Mouse (Mus musculus): ENCODE data around the gene Pigu. TPM values are rescaled to one million over a fixed set of nuclear protein-coding genes. Genes with fewer than 3 reads are reported as not detected.

The Pigu gene
- polyA plus RNA-seq, 1 experiment from 2014 or later: 60.7 TPM

DNA sequence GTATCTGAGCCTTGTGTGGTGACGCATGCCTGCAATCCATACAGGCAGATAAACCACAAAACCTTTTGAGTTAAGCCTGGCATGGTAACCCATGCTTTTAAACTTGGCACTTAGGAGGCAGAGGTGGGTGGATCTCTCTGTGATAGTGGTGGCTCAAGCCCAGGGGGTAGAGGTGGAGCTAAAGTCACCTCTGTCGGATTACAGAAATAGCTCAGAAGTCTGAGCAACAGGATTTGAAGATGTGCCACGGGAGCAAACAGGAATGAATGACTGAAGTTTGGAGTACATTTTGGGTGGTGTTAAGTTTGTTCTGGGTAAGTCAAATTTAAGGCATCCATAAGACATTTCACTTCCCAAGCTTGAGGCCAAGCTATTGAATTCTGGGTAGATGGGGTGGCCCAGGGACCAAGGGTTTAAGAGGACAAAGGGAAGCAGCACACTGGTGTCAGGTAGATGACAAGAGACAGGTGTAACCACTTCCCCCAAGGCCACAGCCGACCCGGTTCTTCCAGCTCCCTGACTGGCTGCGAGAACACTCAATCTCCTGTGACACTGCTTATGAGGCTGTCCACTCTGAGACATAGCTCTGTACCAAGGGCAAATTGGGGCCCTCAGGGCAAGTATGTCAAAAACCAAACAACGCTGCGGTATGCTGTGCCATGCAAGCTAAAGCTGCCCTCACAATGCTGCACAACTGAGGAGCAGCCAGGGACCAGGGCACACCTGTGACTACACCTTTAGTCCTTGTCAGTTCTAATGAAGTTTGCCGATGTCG, 84.6 kb downstream of the Pigu start:
- no peak for ATAC-seq (ENCODE audit: low FRiP score)
- Histone ChIP-seq H3K4me1 (replicated peaks; ENCODE audit: control insufficient read depth, insufficient read depth, low read length) (peaks cover 7% of the 10 kb centered on the region), H3K9ac (no peak overlapping the region), H3K9me3 (ENCODE audit: control insufficient read depth, low read length) (no peaks in the 10 kb centered on the region), H3K36me3 (replicated peaks; ENCODE audit: control insufficient read depth, insufficient read depth) (0 out of 2 replicates have a peak, but pooled peaks cover under 1% of the 10 kb centered on the region), H3K27ac (no peak overlapping the region), H3K4me3 (replicated peaks; ENCODE audit: low read length) (no peak overlapping the region), H3K4me2 (replicated peaks) (no peak overlapping the region), H3K27me3 (ENCODE audit: control insufficient read depth, insufficient read depth, low read length) (no peaks in the 10 kb centered on the region)
- no peak for DNase-seq (ENCODE audit: low spot score)
- 79% methylated on average over 10 of the region's 10 CpGs for WGBS

DNA sequence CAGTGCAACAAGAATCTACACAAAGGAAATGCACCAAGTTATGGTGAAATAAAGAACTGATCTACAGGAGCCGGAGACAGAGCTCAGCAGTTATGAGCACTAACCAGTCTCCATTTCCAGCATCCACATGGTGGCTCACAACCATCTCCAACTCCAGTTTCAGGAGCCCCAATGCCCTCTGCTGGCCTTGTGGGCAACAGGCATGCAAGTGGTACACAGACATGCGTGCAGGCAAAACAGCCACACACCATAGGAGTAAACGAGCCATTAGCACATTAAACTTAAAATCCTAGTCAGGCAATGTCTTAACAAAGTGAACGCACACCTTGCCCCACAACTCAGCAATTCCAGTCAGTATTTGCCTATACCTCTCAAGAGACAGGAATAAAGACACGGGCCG, 85.3 kb downstream of the Pigu start:
- no peaks in the 10 kb centered on the region for H3K9me3 ChIP-seq (ENCODE audit: control insufficient read depth, low read length)
- DNase-seq (ENCODE audit: low spot score) (no peak), ATAC-seq (ENCODE audit: low FRiP score) (no peak)
- H3K4me3 ChIP-seq (replicated peaks; ENCODE audit: low read length): no peak overlapping the region
- no peak overlapping the region for H3K27ac ChIP-seq
- H3K36me3 ChIP-seq (replicated peaks; ENCODE audit: control insufficient read depth, insufficient read depth): no peaks in the 10 kb centered on the region
- H3K27me3 ChIP-seq (ENCODE audit: control insufficient read depth, insufficient read depth, low read length): no peaks in the 10 kb centered on the region
- peaks cover under 1% of the 10 kb centered on the region for H3K4me1 ChIP-seq (replicated peaks; ENCODE audit: control insufficient read depth, insufficient read depth, low read length)
- no peak overlapping the region for H3K9ac ChIP-seq
- no peak overlapping the region for H3K4me2 ChIP-seq (replicated peaks)
- 85% methylated on average over 6 of the region's 6 CpGs for WGBS

DNA sequence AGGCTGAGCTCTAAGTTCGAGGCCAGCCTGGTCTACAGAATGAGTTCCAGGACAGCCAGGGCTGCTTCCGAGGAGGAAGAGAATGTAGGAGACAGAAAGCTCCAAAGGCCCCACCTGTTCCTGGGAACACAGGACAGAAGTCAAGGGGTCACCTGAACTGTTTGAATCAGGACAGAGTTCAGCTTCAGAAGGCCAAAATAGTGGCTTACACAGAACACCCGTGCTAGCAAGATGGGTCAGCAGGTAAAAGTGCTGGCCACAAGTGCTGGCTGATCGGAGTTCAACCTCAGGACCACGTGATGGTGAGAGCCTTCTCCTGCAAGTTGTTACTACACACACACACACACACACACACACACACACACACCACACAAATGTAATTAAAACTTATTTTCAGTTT, 90.3 kb downstream of the Pigu start:
- ATAC-seq (ENCODE audit: low FRiP score) (no peak), DNase-seq (ENCODE audit: low spot score) (no peak)
- Histone ChIP-seq H3K27me3 (ENCODE audit: control insufficient read depth, insufficient read depth, low read length) (no peaks in the 10 kb centered on the region), H3K4me2 (replicated peaks) (no peak overlapping the region), H3K9ac (no peak overlapping the region), H3K27ac (no peak overlapping the region), H3K36me3 (replicated peaks; ENCODE audit: control insufficient read depth, insufficient read depth) (no peaks in the 10 kb centered on the region), H3K9me3 (ENCODE audit: control insufficient read depth, low read length) (no peaks in the 10 kb centered on the region), H3K4me3 (replicated peaks; ENCODE audit: low read length) (no peak overlapping the region), H3K4me1 (replicated peaks; ENCODE audit: control insufficient read depth, insufficient read depth, low read length) (no peaks in the 10 kb centered on the region)
- 84% methylated on average over 5 of the region's 5 CpGs for WGBS

GRCm38 (mm10) chr2:155265526-155265925, 91.7 kb downstream of the Pigu start:
- H3K36me3 ChIP-seq (replicated peaks; ENCODE audit: control insufficient read depth, insufficient read depth): no peaks in the 10 kb centered on the region
- ATAC-seq (ENCODE audit: low FRiP score): no peak
- no peaks in the 10 kb centered on the region for H3K4me1 ChIP-seq (replicated peaks; ENCODE audit: control insufficient read depth, insufficient read depth, low read length)
- H3K4me2 ChIP-seq (replicated peaks): no peak overlapping the region
- 88% methylated on average over 6 of the region's 6 CpGs for WGBS
- no peaks in the 10 kb centered on the region for H3K9me3 ChIP-seq (ENCODE audit: control insufficient read depth, low read length)
- H3K9ac ChIP-seq: no peak overlapping the region
- DNase-seq (ENCODE audit: low spot score): no peak
- no peak overlapping the region for H3K27ac ChIP-seq
- H3K4me3 ChIP-seq (replicated peaks; ENCODE audit: low read length): no peak overlapping the region
- no peaks in the 10 kb centered on the region for H3K27me3 ChIP-seq (ENCODE audit: control insufficient read depth, insufficient read depth, low read length)

DNA sequence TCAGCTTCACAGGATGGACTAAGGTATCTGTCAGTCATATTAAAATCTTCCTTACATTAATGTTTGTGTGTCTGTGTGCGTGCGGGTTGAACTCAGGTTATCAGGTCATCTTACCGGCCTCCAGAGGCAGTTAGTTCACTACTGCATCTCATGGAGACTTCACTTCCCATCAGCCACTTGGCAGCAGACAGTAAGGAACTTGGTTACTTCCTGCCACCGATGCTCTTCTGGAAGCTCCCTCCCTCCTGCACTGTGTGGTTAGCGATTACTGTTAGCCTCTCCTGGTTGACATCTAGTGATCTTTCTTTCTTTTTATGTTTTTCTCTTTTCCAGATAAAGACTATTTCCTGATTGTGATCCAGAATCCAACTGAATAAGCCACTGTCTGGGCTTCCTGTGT, 107.6 kb downstream of the Pigu start:
- H3K27ac ChIP-seq: no peak overlapping the region
- no peaks in the 10 kb centered on the region for H3K9me3 ChIP-seq (ENCODE audit: control insufficient read depth, low read length)
- no peak overlapping the region for H3K4me3 ChIP-seq (replicated peaks; ENCODE audit: low read length)
- ATAC-seq (ENCODE audit: low FRiP score) (no peak), DNase-seq (ENCODE audit: low spot score) (no peak)
- peaks cover 73% of the 10 kb centered on the region for H3K36me3 ChIP-seq (replicated peaks; ENCODE audit: control insufficient read depth, insufficient read depth)
- no peak overlapping the region for H3K4me2 ChIP-seq (replicated peaks)
- H3K27me3 ChIP-seq (ENCODE audit: control insufficient read depth, insufficient read depth, low read length): no peaks in the 10 kb centered on the region
- H3K9ac ChIP-seq: no peak overlapping the region
- WGBS: 92% methylated on average over 5 of the region's 5 CpGs
- no peaks in the 10 kb centered on the region for H3K4me1 ChIP-seq (replicated peaks; ENCODE audit: control insufficient read depth, insufficient read depth, low read length)

DNA sequence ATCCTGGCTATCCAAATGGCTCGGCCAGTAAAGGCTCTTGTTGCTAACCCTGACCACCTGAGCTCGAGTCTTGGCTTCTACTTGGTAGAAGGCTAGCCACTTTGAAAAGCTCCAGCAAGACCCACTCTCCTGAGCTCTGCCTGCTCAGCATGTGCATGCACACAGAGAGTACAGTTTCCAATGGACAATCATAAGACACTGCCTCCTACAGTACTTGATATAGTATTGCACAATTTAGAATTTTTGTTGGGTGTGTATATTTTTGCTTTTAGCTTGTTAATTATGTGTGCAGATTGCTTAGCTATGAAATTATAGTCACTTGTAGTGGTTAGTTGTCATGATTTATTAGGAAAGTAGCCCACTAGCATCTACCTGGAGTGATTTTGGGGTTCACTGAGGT, 108.5 kb downstream of the Pigu start:
- WGBS: 94% methylated on average over 2 of the region's 2 CpGs

DNA sequence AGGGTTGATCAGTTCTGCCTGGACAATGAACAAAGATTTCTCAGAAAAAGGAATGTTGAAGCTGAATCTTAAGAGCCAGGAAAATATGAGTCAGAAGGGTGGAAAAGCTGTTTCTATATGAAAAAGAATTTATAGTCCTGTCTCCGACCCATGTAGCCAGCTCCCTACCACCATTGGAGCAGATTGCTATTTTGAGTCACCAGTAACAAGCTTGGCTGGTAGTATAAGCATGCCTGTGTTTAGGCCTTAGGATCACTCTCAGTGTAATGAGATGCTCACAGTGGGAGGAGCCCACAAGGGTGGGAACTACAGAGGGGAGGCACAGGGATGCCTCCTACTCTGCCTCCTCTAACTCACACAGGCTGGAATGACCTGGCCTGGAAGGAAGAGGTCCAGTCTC, 109.0 kb downstream of the Pigu start:
- H3K36me3 ChIP-seq (replicated peaks; ENCODE audit: control insufficient read depth, insufficient read depth): peaks cover 87% of the 10 kb centered on the region
- no peak overlapping the region for H3K4me2 ChIP-seq (replicated peaks)
- no peak overlapping the region for H3K27ac ChIP-seq
- H3K27me3 ChIP-seq (ENCODE audit: control insufficient read depth, insufficient read depth, low read length): no peaks in the 10 kb centered on the region
- 100% methylated on average over 1 of the region's 1 CpGs for WGBS
- no peak for ATAC-seq (ENCODE audit: low FRiP score)
- no peak overlapping the region for H3K9ac ChIP-seq
- H3K4me1 ChIP-seq (replicated peaks; ENCODE audit: control insufficient read depth, insufficient read depth, low read length): no peaks in the 10 kb centered on the region
- H3K9me3 ChIP-seq (ENCODE audit: control insufficient read depth, low read length): no peaks in the 10 kb centered on the region
- no peak overlapping the region for H3K4me3 ChIP-seq (replicated peaks; ENCODE audit: low read length)
- no peak for DNase-seq (ENCODE audit: low spot score)

More for the DNA sequence above, 108.5 kb downstream of the Pigu start:
- Histone ChIP-seq H3K4me2 (replicated peaks) (no peak overlapping the region), H3K27me3 (ENCODE audit: control insufficient read depth, insufficient read depth, low read length) (no peaks in the 10 kb centered on the region), H3K4me3 (replicated peaks; ENCODE audit: low read length) (no peak overlapping the region), H3K27ac (no peak overlapping the region), H3K4me1 (replicated peaks; ENCODE audit: control insufficient read depth, insufficient read depth, low read length) (no peaks in the 10 kb centered on the region), H3K9me3 (ENCODE audit: control insufficient read depth, low read length) (no peaks in the 10 kb centered on the region), H3K9ac (no peak overlapping the region), H3K36me3 (replicated peaks; ENCODE audit: control insufficient read depth, insufficient read depth) (peaks cover 82% of the 10 kb centered on the region)
- ATAC-seq (ENCODE audit: low FRiP score): no peak
- no peak for DNase-seq (ENCODE audit: low spot score)

DNA sequence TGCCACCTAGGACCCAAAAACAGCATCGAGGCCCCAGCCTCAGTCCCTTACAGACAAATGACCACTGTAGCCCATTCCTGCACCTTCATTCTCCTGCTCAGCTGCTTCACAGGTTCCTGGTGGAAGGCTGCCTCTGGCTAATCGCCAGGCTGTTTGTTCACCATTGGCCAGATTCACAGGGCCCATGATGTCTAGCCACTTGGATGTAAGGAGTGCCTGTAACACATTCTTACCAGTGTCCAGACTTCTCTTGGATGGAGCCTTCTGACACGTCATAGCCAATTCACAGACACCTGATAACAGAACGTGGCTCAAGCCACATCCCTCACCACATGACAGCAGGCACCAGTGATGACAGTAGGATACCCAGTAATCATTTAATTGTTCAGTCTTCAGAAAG, 111.0 kb downstream of the Pigu start:
- Histone ChIP-seq H3K36me3 (replicated peaks; ENCODE audit: control insufficient read depth, insufficient read depth) (peaks cover 90% of the 10 kb centered on the region), H3K4me1 (replicated peaks; ENCODE audit: control insufficient read depth, insufficient read depth, low read length) (no peaks in the 10 kb centered on the region), H3K9me3 (ENCODE audit: control insufficient read depth, low read length) (no peaks in the 10 kb centered on the region), H3K4me2 (replicated peaks) (no peak overlapping the region), H3K9ac (no peak overlapping the region), H3K27me3 (ENCODE audit: control insufficient read depth, insufficient read depth, low read length) (no peaks in the 10 kb centered on the region), H3K4me3 (replicated peaks; ENCODE audit: low read length) (no peak overlapping the region), H3K27ac (no peak overlapping the region)
- ATAC-seq (ENCODE audit: low FRiP score): no peak
- DNase-seq (ENCODE audit: low spot score): no peak
- WGBS: 95% methylated on average over 4 of the region's 4 CpGs

- Histone ChIP-seq H3K9ac (no peak overlapping the region), H3K4me1 (replicated peaks; ENCODE audit: control insufficient read depth, insufficient read depth, low read length) (peaks cover 20% of the 10 kb centered on the region), H3K27ac (no peak overlapping the region), H3K27me3 (ENCODE audit: control insufficient read depth, insufficient read depth, low read length) (no peaks in the 10 kb centered on the region), H3K4me2 (replicated peaks) (no peak overlapping the region), H3K9me3 (ENCODE audit: control insufficient read depth, low read length) (no peaks in the 10 kb centered on the region), H3K4me3 (replicated peaks; ENCODE audit: low read length) (no peak overlapping the region), H3K36me3 (replicated peaks; ENCODE audit: control insufficient read depth, insufficient read depth) (peaks cover 52% of the 10 kb centered on the region)
- 83% methylated on average over 7 of the region's 7 CpGs for WGBS
- DNase-seq (ENCODE audit: low spot score): no peak
- ATAC-seq (ENCODE audit: low FRiP score): no peak
Observed at GRCm38 (mm10) chr2:155242296-155242855, 114.9 kb downstream of the Pigu start.

Data from hindbrain, embryonic 14.5 days (tissue).